Mouse (Mus musculus): ENCODE results near the gene Rasa3.

The Rasa3 gene

GRCm38 (mm10) chr8:13551574-13551830 is 125.9 kb downstream of the Rasa3 start:
- no peak for DNase-seq (ENCODE audit: low read depth, low spot score)

GRCm38 (mm10) chr8:13550718-13551573 is 126.5 kb downstream of the Rasa3 start:
- peak; percentile 93 for DNase-seq (ENCODE audit: low read depth, low spot score)

DNA sequence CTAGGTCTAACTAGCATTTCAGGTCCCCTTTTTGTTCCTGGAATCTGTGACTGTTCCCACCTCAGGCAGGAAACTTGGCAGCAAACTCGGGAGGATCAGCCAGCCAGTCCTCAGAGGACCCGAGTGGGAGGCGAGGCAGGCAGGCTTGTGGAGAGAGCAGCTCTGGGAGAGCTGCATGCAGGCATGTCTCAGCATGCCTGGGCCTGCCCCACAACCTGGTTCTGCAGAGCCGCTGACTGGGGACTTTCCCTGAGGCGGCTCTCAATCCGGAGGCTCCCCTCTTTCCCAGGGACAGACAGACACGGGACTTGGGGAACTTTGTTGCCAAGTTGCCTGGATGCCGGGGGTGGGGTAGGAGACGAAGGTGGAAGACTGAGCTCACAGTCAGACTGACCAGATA is 128.6 kb downstream of the Rasa3 start:
- peak; percentile 57 for DNase-seq (ENCODE audit: low read depth, low spot score)

GRCm38 (mm10) chr8:13548235-13548634 is 129.2 kb downstream of the Rasa3 start:
- DNase-seq (ENCODE audit: low read depth, low spot score) = no peak

- no peak for DNase-seq (ENCODE audit: low read depth, low spot score)
Measured at GRCm38 (mm10) chr8:13546421-13546820, 131.0 kb downstream of the Rasa3 start.

GRCm38 (mm10) chr8:13541526-13541925 is 135.9 kb downstream of the Rasa3 start:
- DNase-seq (ENCODE audit: low read depth, low spot score) = no peak

- no peak for DNase-seq (ENCODE audit: low read depth, low spot score)
Measured at GRCm38 (mm10) chr8:13540122-13540521, 137.3 kb downstream of the Rasa3 start.

DNA sequence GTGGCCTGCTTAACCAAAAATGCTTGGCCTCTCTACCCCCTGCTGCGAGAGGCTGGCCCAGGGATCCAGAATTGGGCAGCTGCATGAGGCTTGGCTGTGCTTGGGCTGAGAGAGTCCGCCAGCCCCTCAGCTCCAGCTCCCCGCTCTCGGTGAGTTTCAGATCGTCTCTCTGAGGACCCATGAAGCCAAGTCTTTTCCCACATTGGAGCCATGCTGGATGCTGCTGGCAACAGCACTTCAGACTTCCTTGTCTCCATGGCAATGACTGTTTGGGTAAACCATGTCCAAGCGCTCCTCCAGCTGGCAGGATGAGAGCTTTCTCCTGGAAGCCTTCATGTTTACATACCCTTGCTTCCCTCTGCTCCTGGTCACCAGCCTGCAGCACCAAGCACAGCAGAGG is 138.6 kb downstream of the Rasa3 start:
- peak; percentile 84 for DNase-seq (ENCODE audit: low read depth, low spot score)

GRCm38 (mm10) chr8:13537102-13537501 is 140.3 kb downstream of the Rasa3 start:
- DNase-seq (ENCODE audit: low read depth, low spot score) = no peak

- no peak for DNase-seq (ENCODE audit: low read depth, low spot score)
Measured at GRCm38 (mm10) chr8:13533123-13533522, 144.3 kb downstream of the Rasa3 start.

- DNase-seq (ENCODE audit: low read depth, low spot score) = no peak
Measured at GRCm38 (mm10) chr8:13531602-13532171, 145.7 kb downstream of the Rasa3 start.

DNA sequence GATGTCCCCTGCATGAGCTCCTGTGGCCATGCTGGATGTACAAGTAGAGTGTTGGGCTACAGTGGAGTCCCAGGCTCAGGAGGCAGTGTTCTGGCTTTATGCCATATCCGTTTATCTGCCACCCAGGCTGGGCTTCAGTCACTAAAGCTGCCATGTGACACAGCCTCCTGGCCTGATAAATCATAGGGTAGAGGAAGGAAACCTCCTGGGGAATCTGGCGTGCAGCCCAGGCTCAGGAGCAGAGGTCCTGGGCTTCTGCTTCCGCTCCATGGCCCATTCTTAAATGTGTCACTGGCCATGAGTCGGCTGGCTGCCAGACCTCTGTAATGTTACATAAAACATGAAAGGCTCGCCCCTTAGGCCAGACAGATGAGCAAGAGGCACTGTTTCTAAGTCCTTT is 146.5 kb downstream of the Rasa3 start:
- DNase-seq (ENCODE audit: low read depth, low spot score) = peak; percentile 90

DNA sequence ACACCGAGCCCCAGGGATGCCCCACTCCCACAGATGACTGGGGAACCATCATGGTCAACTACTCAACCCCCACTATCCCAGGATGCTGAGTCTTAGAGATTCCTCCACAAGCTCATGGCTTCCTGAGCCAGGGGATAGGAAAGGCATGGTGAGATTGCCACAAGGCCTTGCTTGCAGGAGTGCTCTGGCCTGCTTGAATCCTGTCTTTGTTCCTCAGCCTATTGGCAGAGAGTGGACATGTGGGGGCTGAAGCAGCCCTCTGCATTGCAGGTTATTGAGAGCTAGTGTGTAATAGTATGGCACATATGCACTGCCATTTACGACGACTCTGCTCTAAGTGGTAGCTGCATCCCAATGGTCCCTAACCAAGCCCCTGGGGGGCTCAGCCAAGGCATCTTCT is 147.0 kb downstream of the Rasa3 start:
- DNase-seq (ENCODE audit: low read depth, low spot score) = no peak

DNA sequence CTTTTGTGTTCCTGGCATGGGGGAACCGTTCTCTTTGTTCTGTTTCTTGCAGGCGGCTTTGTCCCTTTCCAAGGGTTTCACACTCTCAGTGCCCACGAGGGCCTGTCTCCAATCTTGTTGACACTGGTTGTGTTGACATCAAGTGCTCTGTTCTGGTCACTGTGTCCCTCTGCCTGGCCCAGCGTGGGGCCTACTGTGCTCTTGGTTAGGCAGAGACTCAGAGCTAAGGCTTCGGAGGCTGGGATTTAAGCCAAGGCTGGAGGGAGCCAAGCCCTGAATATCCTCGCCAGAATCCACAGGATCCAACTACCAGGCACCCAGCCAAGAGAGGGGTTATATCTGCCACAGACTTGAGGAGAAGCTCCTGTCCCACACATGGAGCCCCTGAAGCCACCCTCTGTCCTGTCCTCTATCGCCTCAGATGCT is 147.5 kb downstream of the Rasa3 start:
- DNase-seq (ENCODE audit: low read depth, low spot score) = peak; percentile 88

DNA sequence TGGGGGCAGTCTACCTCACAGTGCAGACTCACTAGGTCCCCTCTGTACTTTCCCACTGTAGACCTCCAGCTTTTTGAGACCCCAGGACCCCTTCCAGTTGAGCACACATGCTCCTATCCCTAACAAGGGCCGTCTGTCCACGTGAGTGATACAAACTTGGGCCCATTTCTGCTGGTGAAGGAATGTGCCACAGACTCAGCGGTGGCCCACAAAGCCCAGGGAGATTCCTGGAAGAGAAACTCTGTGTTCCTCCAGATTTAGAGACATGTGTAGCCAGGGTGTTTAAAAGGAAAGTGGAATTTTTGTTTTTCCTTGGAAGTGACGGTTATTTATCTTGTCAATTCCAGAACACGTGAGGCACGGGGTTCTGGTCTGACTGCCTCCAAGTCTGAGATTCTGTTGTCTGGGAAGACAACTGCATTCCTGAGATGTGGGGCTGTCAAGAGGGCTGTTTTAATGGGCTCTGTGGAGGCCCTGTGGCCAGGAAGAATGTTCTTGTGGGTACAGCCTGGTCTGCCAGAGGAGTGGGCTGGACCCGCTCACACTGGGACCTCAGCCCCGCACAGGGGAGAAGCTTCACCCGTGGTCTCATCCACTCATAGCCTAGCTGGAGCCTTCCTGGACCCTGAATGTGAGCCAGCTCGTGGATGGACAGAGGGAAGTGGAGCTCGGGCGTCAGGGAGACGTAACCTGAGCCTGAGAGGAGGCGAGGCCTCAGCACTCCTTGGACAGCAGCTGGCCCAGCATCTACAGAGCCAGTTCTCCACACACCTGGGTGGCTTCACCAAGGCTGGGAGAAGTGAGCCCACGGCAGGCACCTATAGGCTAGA is 148.2 kb downstream of the Rasa3 start:
- DNase-seq (ENCODE audit: low read depth, low spot score) = peak; percentile 57

DNA sequence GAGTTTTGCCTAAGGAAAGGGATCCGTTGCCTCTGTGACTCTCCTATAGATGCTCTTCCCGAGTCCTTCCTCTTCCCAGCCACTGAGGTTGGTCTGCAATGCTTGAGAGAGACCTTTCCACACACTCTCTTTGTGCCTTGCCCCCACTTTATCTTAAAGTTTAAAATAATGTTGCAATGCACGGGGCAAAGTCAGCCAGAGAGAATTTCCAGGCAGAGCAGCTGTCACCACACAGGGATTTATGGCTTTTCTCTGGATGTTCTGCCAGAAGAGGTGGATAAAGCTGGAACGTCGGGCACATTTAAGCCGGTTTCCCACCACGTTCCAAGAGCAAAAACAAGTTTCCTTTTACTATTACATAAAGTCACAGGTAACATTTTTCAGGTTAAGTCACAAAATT is 156.0 kb downstream of the Rasa3 start:
- no peak for DNase-seq (ENCODE audit: low read depth, low spot score)

GRCm38 (mm10) chr8:13520349-13520748 is 157.1 kb downstream of the Rasa3 start:
- DNase-seq (ENCODE audit: low read depth, low spot score) = no peak

DNA sequence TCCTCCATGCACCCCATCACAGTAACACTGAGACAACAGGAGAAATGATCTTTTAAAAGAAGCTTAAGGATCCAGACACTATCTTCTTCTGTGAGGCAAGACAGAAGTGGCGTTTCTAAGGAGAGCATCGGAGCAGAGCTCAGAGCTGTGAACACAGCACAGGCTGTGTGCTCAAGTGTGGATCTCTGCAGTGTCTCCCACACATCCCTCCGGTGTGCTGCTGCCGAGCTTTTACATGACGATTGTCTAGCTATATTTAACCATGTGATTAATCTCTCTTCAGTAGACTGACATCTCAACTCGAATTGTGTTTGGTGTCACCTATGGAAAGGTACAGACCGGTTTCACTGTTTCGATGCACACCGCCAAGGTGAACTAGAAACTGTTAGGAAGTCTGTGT is 157.9 kb downstream of the Rasa3 start:
- no peak for DNase-seq (ENCODE audit: low read depth, low spot score)

DNA sequence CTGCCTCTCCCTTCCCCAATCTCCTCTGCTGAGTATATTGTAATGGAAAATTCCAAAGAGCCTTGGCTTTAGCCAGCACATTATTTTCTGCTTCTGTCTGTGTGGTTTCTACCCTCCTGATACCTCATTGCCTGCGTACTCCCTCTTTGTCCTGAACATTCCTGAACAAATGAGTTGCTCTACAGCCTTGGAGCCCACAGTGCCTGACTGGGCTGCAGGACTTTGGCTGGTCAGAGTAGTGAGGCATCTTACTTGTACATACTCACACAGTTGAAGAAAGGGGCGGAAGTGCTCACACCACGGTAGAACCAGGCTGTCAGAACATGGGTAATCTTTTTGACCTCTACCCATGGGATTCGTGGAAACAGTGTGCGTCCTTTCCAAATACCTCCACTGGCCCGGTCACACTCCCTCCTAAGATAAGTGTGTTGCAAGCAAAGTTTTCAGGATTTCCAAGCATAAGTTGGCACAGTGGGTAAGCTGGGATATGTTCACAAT is 160.1 kb downstream of the Rasa3 start:
- no peak for DNase-seq (ENCODE audit: low read depth, low spot score)
